Mouse (Mus musculus) MEL (cell line): ENCODE measurements around the gene Nol12. TPM values are rescaled to one million over a fixed set of nuclear protein-coding genes. Genes with fewer than 3 reads are reported as not detected.

Experiments used
- DNase-seq: peaks from one replicate; pipeline ENCODE4 v3.0.0; 2011; ENCODE audit warnings: low read depth, low spot score
- H3K27ac ChIP-seq: 2 replicates; pipeline ENCODE4 v1.5.1; 2012; ENCODE audit warnings: low read depth, mild to moderate bottlenecking, control low read depth, low read length, moderate library complexity; ENCODE audit not compliant: control insufficient read depth
- H3K27me3 ChIP-seq, 2 experiments: fragments of 150-350 bp in 1 of 2; sonication (generic) in 1 of 2; 2 replicates each; pipeline ENCODE4 v1.6.1; 2012; ENCODE audit warnings: low read length in 2 of 2, mild to moderate bottlenecking in 2 of 2, improper control_type of control experiment in 1 of 2, moderate library complexity in 1 of 2; ENCODE audit not compliant: insufficient read depth in 2 of 2, control insufficient read depth in 1 of 2
- H3K36me3 ChIP-seq, 2 experiments: 2 replicates each; pipeline ENCODE4 v1.6.1; 2012 to 2014; ENCODE audit warnings: low read length in 2 of 2, improper control_type of control experiment in 1 of 2, inconsistent platforms in 1 of 2, mild to moderate bottlenecking in 1 of 2; ENCODE audit not compliant: insufficient read depth in 2 of 2, control insufficient read depth in 1 of 2
- H3K4me1 ChIP-seq, 2 experiments: fragments of 150-350 bp in 1 of 2; sonication (generic) in 1 of 2; 2 replicates each; pipeline ENCODE4 v1.6.1; 2012; ENCODE audit warnings: low read length in 2 of 2, improper control_type of control experiment in 1 of 2, mild to moderate bottlenecking in 1 of 2; ENCODE audit not compliant: insufficient read depth in 2 of 2, control insufficient read depth in 1 of 2
- H3K4me3 ChIP-seq, 2 experiments: fragments of 150-350 bp in 1 of 2; sonication (generic) in 1 of 2; 2 replicates each; pipeline ENCODE4 v1.5.1; 2012; ENCODE audit warnings: low read depth in 2 of 2, low read length in 2 of 2, mild to moderate bottlenecking in 2 of 2, moderate library complexity in 2 of 2, control low read depth in 1 of 2, improper control_type of control experiment in 1 of 2; ENCODE audit not compliant: control insufficient read depth in 1 of 2, insufficient read depth in 1 of 2
- H3K79me2 ChIP-seq: 2 replicates; pipeline ENCODE4 v1.6.1; 2012; ENCODE audit warnings: mild to moderate bottlenecking, low read length, moderate library complexity; ENCODE audit not compliant: control insufficient read depth, poor library complexity, insufficient read depth
- H3K9ac ChIP-seq: 2 replicates; pipeline ENCODE4 v1.6.1; 2012; ENCODE audit warnings: low read depth, mild to moderate bottlenecking, control low read depth, low read length, moderate library complexity; ENCODE audit not compliant: control insufficient read depth, poor library complexity, severe bottlenecking
- H3K9me3 ChIP-seq: fragments of 150-350 bp; sonication (generic); replicated peaks from 2 replicates; pipeline ENCODE4 v1.6.1; 2012; ENCODE audit warnings: mild to moderate bottlenecking, low read length, improper control_type of control experiment, moderate library complexity; ENCODE audit not compliant: insufficient read depth
- CTCF ChIP-seq, 3 experiments: IDR thresholded peaks in 2 of 3; conservative IDR thresholded peaks in 1 of 3; 2 replicates each; pipeline ENCODE4 v1.5.1; 2011 to 2012; ENCODE audit warnings: low read length in 3 of 3, low read depth in 2 of 3, mild to moderate bottlenecking in 2 of 3, improper control_type of control experiment in 1 of 3, inconsistent platforms in 1 of 3, mixed read lengths in 1 of 3, moderate library complexity in 1 of 3; ENCODE audit not compliant: control insufficient read depth in 1 of 3, insufficient read depth in 1 of 3, poor library complexity in 1 of 3, severe bottlenecking in 1 of 3
- ETS1 ChIP-seq: IDR thresholded peaks from 2 replicates; pipeline ENCODE4 v1.6.1; 2012; ENCODE audit warnings: low read depth, mild to moderate bottlenecking, inconsistent platforms, low read length, improper control_type of control experiment, moderate library complexity
- HCFC1 ChIP-seq: IDR thresholded peaks from 2 replicates; pipeline ENCODE4 v1.6.1; 2012; ENCODE audit warnings: low read depth, mild to moderate bottlenecking, inconsistent platforms, low read length, improper control_type of control experiment, moderate library complexity
- MAX ChIP-seq: IDR thresholded peaks from 2 replicates; pipeline ENCODE4 v1.6.1; 2011; ENCODE audit warnings: low read length, improper control_type of control experiment
- MEF2A ChIP-seq: IDR thresholded peaks from 2 replicates; pipeline ENCODE4 v1.6.1; 2014; ENCODE audit warnings: low read depth, mild to moderate bottlenecking, inconsistent platforms, low read length, improper control_type of control experiment; ENCODE audit not compliant: poor library complexity, insufficient replicate concordance, severe bottlenecking; ENCODE audit errors: extremely low read depth
- NRF1 ChIP-seq: IDR thresholded peaks from 2 replicates; pipeline ENCODE4 v1.6.1; 2014; ENCODE audit warnings: low read depth, mild to moderate bottlenecking, inconsistent platforms, low read length, improper control_type of control experiment, moderate library complexity; ENCODE audit not compliant: poor library complexity, insufficient read depth, severe bottlenecking
- RAD21 ChIP-seq: IDR thresholded peaks from 2 replicates; pipeline ENCODE4 v1.6.1; 2011; ENCODE audit warnings: mild to moderate bottlenecking, low read depth, low read length, improper control_type of control experiment
- SIN3A ChIP-seq: IDR thresholded peaks from 2 replicates; pipeline ENCODE4 v1.6.1; 2012; ENCODE audit warnings: low read length, improper control_type of control experiment, inconsistent platforms
- SMC3 ChIP-seq: IDR thresholded peaks from 2 replicates; pipeline ENCODE4 v1.6.1; 2011; ENCODE audit warnings: low read depth, low read length, improper control_type of control experiment
- TBP ChIP-seq: IDR thresholded peaks from 2 replicates; pipeline ENCODE4 v1.8.0; 2011; ENCODE audit warnings: low read depth, low read length, improper control_type of control experiment
- UBTF ChIP-seq: IDR thresholded peaks from 2 replicates; pipeline ENCODE4 v1.6.1; 2012; ENCODE audit warnings: low read depth, mild to moderate bottlenecking, inconsistent platforms, low read length, improper control_type of control experiment, moderate library complexity, borderline replicate concordance; ENCODE audit not compliant: insufficient read depth
- USF2 ChIP-seq, 2 experiments: IDR thresholded peaks; 2 replicates each; pipeline ENCODE4 v1.6.1; 2011 to 2012; ENCODE audit warnings: improper control_type of control experiment in 2 of 2, low read length in 2 of 2, borderline replicate concordance in 1 of 2, inconsistent platforms in 1 of 2, low read depth in 1 of 2, mild to moderate bottlenecking in 1 of 2; ENCODE audit not compliant: insufficient read depth in 1 of 2
- ZC3H11A ChIP-seq: IDR thresholded peaks from 2 replicates; pipeline ENCODE4 v1.6.1; 2012; ENCODE audit warnings: low read depth, mild to moderate bottlenecking, inconsistent platforms, low read length, improper control_type of control experiment
- ZKSCAN1 ChIP-seq: IDR thresholded peaks from 2 replicates; pipeline ENCODE4 v1.6.1; 2012; ENCODE audit warnings: low read depth, mild to moderate bottlenecking, inconsistent platforms, low read length, improper control_type of control experiment, moderate library complexity
- polyA plus RNA-seq, 2 experiments: library from polyadenylated mRNA; stranded (reverse) in 1 of 2; unstranded in 1 of 2; fragments of >175 nt in 1 of 2; fragments of >200 nt in 1 of 2; gene quantifications; 2 replicates each; pipeline versions ENCODE4 v1.2.1 to v1.2.4; 2012; ENCODE audit warnings: low replicate concordance in 2 of 2, low read depth in 1 of 2; ENCODE audit not compliant: insufficient read length in 2 of 2, insufficient read depth in 1 of 2, missing spikeins in 1 of 2
- total RNA-seq: library from RNA; depleted of rRNA; stranded (reverse); fragments of 300-350 nt; gene quantifications from 2 replicates; pipeline ENCODE4 v1.2.3, GENCODE M21; 2012

Nol12 gene
- total and polyA plus RNA-seq, 3 experiments: 40.8 to 127 TPM; not detected in 1

GRCm38 (mm10) chr15:78901422-78901789 is 33.3 kb upstream of the Nol12 start:
- no peaks in the 10 kb centered on the region for H3K9me3 ChIP-seq
- DNase-seq: no peak
- H3K9ac ChIP-seq: no peak overlapping the region
- no peak overlapping the region for H3K27ac ChIP-seq
- H3K79me2 ChIP-seq: peaks cover 12% of the 10 kb centered on the region
- no peak overlapping the region for H3K4me3 ChIP-seq
- H3K4me1 ChIP-seq: peaks cover 11 to 22% of the 10 kb centered on the region in 2 experiments
- no peak for TF ChIP-seq ETS1
- TF ChIP-seq SMC3: no peak
- no peak for TF ChIP-seq NRF1
- no peak for TF ChIP-seq TBP
- no peak for TF ChIP-seq MEF2A
- no peak for TF ChIP-seq HCFC1
- TF ChIP-seq UBTF: no peak
- TF ChIP-seq MAX: no peak
- TF ChIP-seq, all 39 proteins: peak for 0
- H3K27me3 ChIP-seq: no peaks in the 10 kb centered on the region
- peaks cover 0 to 15% of the 10 kb centered on the region in 2 experiments; a peak in 2 of 4 replicates for H3K36me3 ChIP-seq

DNA sequence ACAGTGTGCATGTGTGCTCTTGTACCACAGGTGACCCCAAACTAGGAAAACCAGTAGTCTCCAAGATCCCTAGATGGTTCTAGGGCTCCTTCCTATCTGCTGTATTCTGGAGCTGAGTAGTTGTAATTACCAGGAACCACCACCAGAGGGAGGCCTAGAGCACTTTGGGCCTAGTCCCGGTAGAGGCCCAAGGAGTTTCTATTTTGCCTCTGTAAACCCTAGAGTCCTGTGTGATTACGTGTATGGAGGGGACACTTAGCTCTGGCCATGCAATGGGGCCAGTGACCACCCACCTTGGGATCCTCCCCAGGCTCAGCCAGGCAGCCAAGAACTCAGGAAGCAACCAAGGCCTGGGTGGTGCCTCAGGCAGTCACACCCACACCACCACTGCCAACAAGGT is 31.5 kb upstream of the Nol12 start:
- DNase-seq: peak; percentile 87
- H3K4me3 ChIP-seq: no peak overlapping the region
- H3K36me3 ChIP-seq: peaks cover 0 to 7% of the 10 kb centered on the region in 2 experiments; a peak in 3 of 4 replicates

DNA sequence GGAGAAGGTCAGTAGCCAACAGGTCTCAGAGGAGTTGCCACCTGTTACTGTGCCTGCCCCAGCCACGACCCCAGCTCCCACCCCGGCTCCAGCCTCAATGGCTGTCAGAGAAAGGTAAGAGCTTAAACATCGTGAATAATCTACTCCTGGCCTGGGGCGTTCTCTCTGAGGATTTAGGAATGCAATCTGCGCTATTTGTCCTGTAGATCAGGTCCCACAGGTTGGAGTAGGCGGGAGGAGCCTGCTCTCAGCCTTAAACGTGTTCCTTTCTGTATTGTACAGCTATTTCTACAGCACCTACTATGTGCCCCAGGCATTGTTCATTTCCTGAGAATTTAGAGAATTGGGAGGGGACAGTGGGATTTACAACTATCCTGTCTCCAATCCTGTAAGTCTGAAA is 26.3 kb upstream of the Nol12 start:
- H3K36me3 ChIP-seq: peaks cover 4 to 17% of the 10 kb centered on the region in 2 experiments; a peak in 3 of 4 replicates
- no peak overlapping the region for H3K4me3 ChIP-seq
- peak overlapping the region; percentile 91 for H3K27ac ChIP-seq
- peak overlapping the region; percentile 50 for H3K9ac ChIP-seq
- peaks cover 7 to 26% of the 10 kb centered on the region in 2 experiments for H3K4me1 ChIP-seq
- no peaks in the 10 kb centered on the region for H3K79me2 ChIP-seq
- TF ChIP-seq CTCF (IDR thresholded peaks at IDR 0.05 in 2 of 3, conservative IDR thresholded peaks at IDR 0.05 in 1 of 3; ENCODE audit: control insufficient read depth in 1 of 3, insufficient read depth in 1 of 3, low read depth in 2 of 3, low read length in 3 of 3, poor library complexity in 1 of 3, severe bottlenecking in 1 of 3) (no peak), ZKSCAN1 (peak; percentile 56; the same call in 1 of the 2 replicates)
- no peaks in the 10 kb centered on the region for H3K9me3 ChIP-seq
- DNase-seq: no peak
- no peaks in the 10 kb centered on the region for H3K27me3 ChIP-seq

More for the DNA sequence above, 31.5 kb upstream of the Nol12 start:
- Histone ChIP-seq H3K27ac (no peak overlapping the region), H3K9ac (peak overlapping the region; percentile 59), H3K79me2 (peaks cover 12% of the 10 kb centered on the region), H3K9me3 (no peaks in the 10 kb centered on the region), H3K4me1 (peaks cover 4 to 12% of the 10 kb centered on the region in 2 experiments), H3K27me3 (no peaks in the 10 kb centered on the region)
- TF ChIP-seq ZC3H11A (peak; percentile 21; the same call in 1 of the 2 replicates), MEF2A (no peak), CTCF (IDR thresholded peaks at IDR 0.05 in 2 of 3, conservative IDR thresholded peaks at IDR 0.05 in 1 of 3; ENCODE audit: control insufficient read depth in 1 of 3, insufficient read depth in 1 of 3, low read depth in 2 of 3, low read length in 3 of 3, poor library complexity in 1 of 3, severe bottlenecking in 1 of 3) (peak; percentile 72 to 98 (median 86)), USF2 (IDR thresholded peaks at IDR 0.05; ENCODE audit: borderline replicate concordance in 1 of 2, insufficient read depth in 1 of 2, low read depth in 1 of 2, low read length in 2 of 2) (no peak), HCFC1 (peak; percentile 45; the same call in 1 of the 2 replicates), SIN3A (0 out of 2 replicates have a peak, but pooled peaks have one; percentile 30), SMC3 (peak; percentile 78), RAD21 (peak; percentile 45)
